Mouse (Mus musculus): ENCODE data around the gene Rnase13.

GRCm38 (mm10) chr14:51967400-51967799 lies 44.8 kb upstream of the Rnase13 start:
- no peak for TF ChIP-seq CTCF (IDR thresholded peaks at IDR 0.05; ENCODE audit: insufficient read depth, low read depth, low read length)
- TF ChIP-seq POLR2A (IDR thresholded peaks at IDR 0.05; ENCODE audit: insufficient read depth, low read depth, low read length), result no peak

All from olfactory bulb, adult 2 months (tissue).